Mouse (Mus musculus) megakaryocyte, embryonic 14.5 days (primary cell): ENCODE measurements at regions not wholly inside any gene's neighbourhood (a gene's known extent, or its start where the extent isn't known, plus 50 kb on each side); places are given as distances from the start of the nearest gene placed in this dataset.

Source experiments
- H3K27me3 ChIP-seq: replicated peaks from 2 replicates; pipeline ENCODE3; 2012; ENCODE audit warnings: inconsistent platforms
- H3K36me3 ChIP-seq: replicated peaks from 2 replicates; pipeline ENCODE3; 2012; ENCODE audit warnings: low read length, inconsistent platforms, mixed read lengths
- H3K4me1 ChIP-seq: 2 replicates; pipeline ENCODE4 v1.6.1; 2012; ENCODE audit warnings: inconsistent platforms
- H3K4me3 ChIP-seq: replicated peaks from 2 replicates; pipeline ENCODE3; 2012; ENCODE audit warnings: moderate library complexity, mild to moderate bottlenecking, inconsistent platforms
- H3K9me3 ChIP-seq: 2 replicates; pipeline ENCODE4 v1.6.1; 2012; ENCODE audit warnings: inconsistent platforms
- FLI1 ChIP-seq: IDR thresholded peaks from 2 replicates; pipeline ENCODE4 v1.6.1; 2012; ENCODE audit warnings: low read length, inconsistent platforms, mixed read lengths
- GATA1 ChIP-seq: IDR thresholded peaks from 3 replicates; pipeline ENCODE4 v1.6.1; 2012; ENCODE audit warnings: mixed read lengths, low read length, inconsistent platforms, borderline replicate concordance

DNA sequence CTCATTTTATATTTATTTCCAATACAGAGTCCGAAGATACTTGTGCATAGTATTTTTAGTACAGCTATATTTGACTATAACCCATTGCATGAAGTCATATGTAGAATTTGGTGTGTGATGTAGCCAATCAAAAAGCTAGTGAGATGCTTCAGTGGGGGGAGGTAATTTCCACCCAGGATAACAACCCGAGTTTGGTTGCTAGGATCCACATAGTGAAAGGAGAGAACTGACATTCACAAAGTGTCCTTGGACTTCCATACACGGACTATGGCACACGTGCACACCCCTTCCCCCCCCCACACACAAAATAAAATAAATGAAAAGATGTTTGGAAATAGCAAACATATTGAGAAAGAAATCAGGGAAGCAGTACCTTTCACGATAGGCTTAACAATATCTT is 137.2 kb downstream of the Gm815 start:
- Histone ChIP-seq H3K36me3 (no peaks in the 10 kb centered on the region), H3K9me3 (no peaks in the 10 kb centered on the region), H3K4me1 (peaks cover 7% of the 10 kb centered on the region), H3K4me3 (no peak overlapping the region), H3K27me3 (no peaks in the 10 kb centered on the region)
- TF ChIP-seq GATA1 (no peak), FLI1 (no peak)

DNA sequence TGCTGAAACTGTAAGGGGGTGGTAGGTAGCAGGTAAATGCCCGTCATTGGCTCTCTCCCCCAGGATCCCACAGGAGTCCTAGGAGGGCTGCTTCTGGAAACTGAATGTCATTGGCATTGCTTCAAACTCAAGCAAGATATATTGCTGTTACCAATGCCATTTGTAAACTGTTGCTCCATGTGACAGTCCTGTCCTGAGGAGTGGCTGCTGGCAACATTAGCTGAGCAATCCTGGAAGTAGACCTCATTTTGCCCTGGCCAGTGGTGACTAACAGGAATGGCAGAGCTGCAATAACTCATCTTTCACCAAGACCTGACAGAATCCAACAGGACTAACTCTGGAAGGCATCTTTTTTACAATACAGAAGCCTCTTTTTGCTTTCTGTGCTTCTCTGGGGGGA is 143.2 kb downstream of the Gm815 start:
- no peaks in the 10 kb centered on the region for H3K36me3 ChIP-seq
- no peaks in the 10 kb centered on the region for H3K9me3 ChIP-seq
- no peak for TF ChIP-seq FLI1
- no peak for TF ChIP-seq GATA1
- peaks cover 33% of the 10 kb centered on the region for H3K4me1 ChIP-seq
- no peak overlapping the region for H3K4me3 ChIP-seq
- no peaks in the 10 kb centered on the region for H3K27me3 ChIP-seq

DNA sequence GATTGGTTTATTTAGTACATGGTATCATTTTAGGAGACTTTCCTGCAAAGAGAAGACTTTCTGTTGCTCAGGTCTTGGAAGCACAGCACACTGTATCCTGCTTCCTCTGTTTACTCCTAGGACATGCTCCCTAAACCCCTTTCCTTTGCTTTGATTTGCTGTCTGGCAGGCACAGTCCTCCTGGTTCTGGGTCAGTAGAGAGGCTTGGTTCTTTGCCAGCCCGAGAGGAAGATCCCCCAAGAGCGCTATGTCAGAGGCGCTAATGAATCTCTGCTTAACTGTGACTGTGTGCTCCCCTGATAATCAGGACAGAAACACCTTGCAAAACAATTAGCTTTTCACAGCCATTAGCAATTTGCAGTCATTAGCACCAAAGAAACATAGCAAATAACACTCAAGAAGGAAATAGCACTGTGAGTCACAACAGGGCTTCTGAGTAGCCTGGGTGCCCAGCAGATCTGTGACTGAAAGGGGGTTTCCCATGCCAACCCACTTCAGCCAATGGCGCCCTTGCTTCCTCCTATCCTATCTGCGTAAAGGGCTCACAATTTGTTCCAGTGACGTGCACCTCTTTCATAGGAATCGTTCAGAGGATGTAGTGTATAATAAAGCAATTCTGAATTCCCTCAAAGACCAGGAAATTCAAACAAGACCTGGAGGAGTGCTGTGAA is 145.5 kb downstream of the Gm815 start:
- TF ChIP-seq FLI1: no peak
- Histone ChIP-seq H3K9me3 (no peaks in the 10 kb centered on the region), H3K36me3 (no peaks in the 10 kb centered on the region), H3K4me1 (peaks cover 42% of the 10 kb centered on the region), H3K27me3 (no peaks in the 10 kb centered on the region), H3K4me3 (no peak overlapping the region)

DNA sequence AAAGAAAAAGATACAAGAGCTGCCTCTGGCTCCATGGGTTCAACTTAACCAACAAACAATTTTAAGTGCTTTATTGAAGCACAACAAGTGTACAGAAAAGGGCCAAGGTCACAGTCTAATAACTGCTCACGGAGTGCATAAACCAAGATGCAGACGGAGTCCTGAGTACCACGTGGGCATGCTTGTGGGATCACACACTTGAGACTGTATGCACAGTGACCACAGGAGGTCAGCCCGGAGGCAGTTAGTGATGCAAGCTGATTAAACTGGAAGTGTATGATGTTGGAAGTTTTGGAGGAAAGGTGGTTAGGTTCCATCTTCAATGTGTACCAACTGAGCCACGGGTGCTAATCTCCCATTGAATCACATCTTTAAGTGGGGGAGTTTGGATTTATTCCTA is 146.9 kb downstream of the Gm815 start:
- H3K4me1 ChIP-seq: peaks cover 42% of the 10 kb centered on the region
- no peaks in the 10 kb centered on the region for H3K36me3 ChIP-seq
- H3K9me3 ChIP-seq: no peaks in the 10 kb centered on the region
- no peaks in the 10 kb centered on the region for H3K27me3 ChIP-seq
- TF ChIP-seq FLI1: no peak
- no peak for TF ChIP-seq GATA1
- H3K4me3 ChIP-seq: no peak overlapping the region

DNA sequence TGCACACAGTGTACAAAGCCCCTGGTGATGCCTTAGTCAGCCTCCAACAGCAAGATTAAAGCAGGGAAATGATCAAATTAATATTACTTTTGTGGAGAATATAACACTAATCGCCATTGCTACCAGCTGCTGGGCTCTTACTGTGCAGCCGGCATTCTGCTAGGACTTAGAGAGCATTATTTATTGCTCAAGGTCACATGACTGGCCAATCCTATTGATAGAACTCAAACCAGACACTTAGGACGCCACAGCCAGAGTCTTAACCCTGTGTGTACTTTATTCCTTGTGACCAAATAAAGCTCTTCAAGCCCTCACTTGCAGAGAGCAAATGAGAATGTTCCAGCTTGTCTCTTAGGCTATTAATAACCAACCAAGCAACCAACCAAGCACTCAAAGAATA is 152.6 kb downstream of the Gm815 start:
- Histone ChIP-seq H3K4me1 (peaks cover 43% of the 10 kb centered on the region), H3K27me3 (no peaks in the 10 kb centered on the region), H3K4me3 (no peak overlapping the region), H3K9me3 (no peaks in the 10 kb centered on the region), H3K36me3 (no peaks in the 10 kb centered on the region)
- TF ChIP-seq FLI1 (no peak), GATA1 (no peak)

DNA sequence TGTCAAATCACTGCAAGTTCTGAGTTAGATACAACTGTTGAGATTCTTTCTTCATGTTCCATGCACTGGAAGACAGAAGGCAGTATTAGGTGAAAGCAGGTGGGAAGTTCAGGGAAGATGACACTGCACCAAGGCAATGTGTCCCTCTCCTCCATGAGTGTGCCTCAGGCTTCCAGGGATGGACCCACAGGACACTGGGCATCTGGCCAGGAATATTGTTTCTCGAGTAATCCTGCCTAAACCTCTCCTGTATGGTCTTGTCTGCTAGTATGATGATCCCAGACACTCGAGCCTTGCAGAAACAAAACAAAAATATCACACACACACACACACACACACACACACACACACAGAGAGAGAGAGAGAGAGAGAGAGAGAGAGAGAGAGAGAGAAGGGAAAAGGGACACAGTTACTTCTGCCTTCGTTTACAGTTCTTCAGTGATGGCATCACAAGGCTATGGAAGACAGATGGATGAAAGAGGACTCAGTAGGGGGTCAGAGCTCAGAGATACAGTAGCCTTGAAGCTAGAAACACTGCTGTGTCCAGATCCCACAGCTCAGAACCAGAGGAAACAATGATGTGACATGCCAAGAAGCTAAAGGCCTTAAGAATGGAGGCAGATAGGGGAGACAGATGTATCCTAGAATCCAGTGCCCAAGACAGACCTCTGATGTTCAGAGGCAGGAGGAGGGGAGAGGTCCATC is 154.8 kb downstream of the Gm815 start:
- no peak for TF ChIP-seq FLI1
- TF ChIP-seq GATA1: no peak

DNA sequence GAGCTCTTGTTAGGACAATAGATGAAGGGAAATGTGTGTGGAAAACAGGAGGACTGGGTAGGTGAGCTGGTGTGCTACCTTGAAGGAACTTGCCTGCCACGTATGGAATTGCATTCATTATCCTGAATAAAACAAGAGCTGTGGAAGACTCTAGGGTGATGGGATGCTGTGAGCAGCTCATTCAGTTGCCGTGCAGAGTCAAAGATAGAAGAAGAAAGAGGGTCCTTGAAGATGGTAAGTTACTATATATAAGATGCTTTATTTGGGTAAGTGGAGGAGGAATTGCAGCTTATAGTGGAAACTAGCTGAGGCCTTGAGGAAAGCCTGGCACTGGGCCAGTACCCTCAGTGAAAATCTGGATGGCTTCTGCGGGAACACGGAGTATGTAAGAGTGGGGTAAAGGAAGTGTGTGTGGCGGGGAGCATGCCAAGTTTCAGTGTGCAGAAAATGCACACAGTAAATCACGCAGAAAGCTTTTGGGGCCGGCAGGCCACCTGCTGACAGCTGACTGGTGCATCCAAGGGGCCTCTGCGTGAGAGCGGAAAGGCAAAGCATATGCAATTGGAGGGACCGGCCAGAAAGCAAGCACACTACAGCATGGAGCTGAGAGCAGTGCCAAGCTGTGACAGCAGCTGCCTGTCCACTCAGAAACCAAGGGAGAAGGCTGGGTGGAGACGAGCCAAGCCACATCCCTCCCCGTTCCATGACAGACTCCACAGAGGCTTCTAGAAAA is 149.7 kb upstream of the Vldlr start:
- no peaks in the 10 kb centered on the region for H3K27me3 ChIP-seq
- TF ChIP-seq GATA1: no peak
- TF ChIP-seq FLI1: no peak
- no peak overlapping the region for H3K4me3 ChIP-seq
- no peaks in the 10 kb centered on the region for H3K36me3 ChIP-seq
- no peaks in the 10 kb centered on the region for H3K9me3 ChIP-seq
- H3K4me1 ChIP-seq: peaks cover 30% of the 10 kb centered on the region

More for the DNA sequence above, 154.8 kb downstream of the Gm815 start:
- H3K4me3 ChIP-seq: no peak overlapping the region
- no peaks in the 10 kb centered on the region for H3K36me3 ChIP-seq
- H3K27me3 ChIP-seq: no peaks in the 10 kb centered on the region
- peaks cover 42% of the 10 kb centered on the region for H3K4me1 ChIP-seq
- H3K9me3 ChIP-seq: no peaks in the 10 kb centered on the region

DNA sequence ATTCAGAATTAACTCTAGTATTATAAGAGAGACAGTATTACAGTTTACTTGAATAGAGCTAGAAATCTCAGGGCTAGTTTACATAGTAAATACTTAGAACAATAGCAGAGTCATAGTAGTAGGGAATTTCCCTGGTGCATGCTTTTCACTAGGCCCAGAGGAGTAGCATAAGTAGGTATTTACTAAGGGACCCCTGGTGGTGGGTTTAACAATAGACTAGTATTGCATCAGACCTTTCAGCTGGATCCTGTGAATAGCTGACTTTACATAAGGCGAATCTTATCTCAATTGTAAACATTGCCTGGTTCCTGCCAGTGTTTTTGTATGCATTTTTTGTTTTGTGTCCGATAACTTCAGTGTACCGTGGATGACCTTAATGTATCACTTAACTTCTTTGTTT is 143.0 kb upstream of the Vldlr start:
- no peaks in the 10 kb centered on the region for H3K27me3 ChIP-seq
- H3K9me3 ChIP-seq: no peaks in the 10 kb centered on the region
- no peak overlapping the region for H3K4me3 ChIP-seq
- TF ChIP-seq FLI1 (no peak), GATA1 (no peak)
- no peaks in the 10 kb centered on the region for H3K36me3 ChIP-seq
- peaks cover 12% of the 10 kb centered on the region for H3K4me1 ChIP-seq

DNA sequence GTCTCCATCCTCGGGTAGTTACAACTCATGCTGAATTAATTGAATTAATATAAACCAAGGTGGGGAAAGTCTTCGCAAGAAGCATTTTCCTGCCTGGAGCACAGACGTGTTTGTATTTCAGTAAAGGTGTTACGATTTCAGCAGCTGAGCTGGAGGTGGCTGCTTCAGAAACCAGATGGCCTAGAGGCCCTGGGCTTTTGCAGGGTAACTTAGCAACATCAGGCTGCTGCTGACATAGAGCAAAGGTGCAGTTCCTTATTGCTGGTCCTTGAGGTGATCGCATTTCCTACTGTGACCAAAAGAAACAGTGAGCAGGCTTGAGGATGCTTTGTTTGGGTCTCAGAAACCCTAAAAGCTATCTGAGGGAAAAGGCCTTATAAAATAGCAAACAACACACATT is 141.3 kb upstream of the Vldlr start:
- no peaks in the 10 kb centered on the region for H3K9me3 ChIP-seq
- no peak for TF ChIP-seq FLI1
- TF ChIP-seq GATA1: no peak
- H3K27me3 ChIP-seq: no peaks in the 10 kb centered on the region

DNA sequence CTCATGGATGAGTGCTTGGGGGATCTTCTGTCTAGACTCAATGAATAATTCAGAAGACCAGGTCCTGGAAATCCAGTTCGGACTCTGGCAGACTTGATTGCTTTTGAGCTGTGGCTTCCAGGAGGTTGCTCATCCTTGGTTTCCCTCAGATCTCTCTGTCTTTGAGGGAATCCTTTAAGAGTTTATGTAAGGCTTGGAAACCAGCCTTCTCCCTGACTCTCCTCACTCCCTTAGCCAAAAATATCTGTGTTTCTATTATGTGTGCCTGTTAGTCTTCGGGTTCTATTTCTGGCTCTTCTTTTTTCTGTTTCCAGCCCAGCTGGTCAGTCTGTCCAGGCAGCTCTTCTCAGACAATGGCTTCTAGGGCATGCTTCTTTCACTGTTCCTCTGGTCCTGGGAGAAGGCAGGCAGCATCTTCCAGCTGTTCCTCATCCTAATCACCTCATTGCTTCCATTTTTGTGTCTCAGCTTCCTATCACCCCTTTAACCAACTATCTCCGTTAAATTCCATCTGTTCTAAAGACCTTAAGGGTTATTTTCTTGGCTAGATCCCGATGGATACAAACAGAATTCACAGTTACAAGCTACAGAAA is 139.3 kb upstream of the Vldlr start:
- H3K4me3 ChIP-seq: no peak overlapping the region
- no peaks in the 10 kb centered on the region for H3K27me3 ChIP-seq
- TF ChIP-seq FLI1: no peak
- TF ChIP-seq GATA1: no peak
- H3K9me3 ChIP-seq: no peaks in the 10 kb centered on the region
- H3K4me1 ChIP-seq: peaks cover 25% of the 10 kb centered on the region
- H3K36me3 ChIP-seq: no peaks in the 10 kb centered on the region

More for the DNA sequence above, 141.3 kb upstream of the Vldlr start:
- no peak overlapping the region for H3K4me3 ChIP-seq
- H3K4me1 ChIP-seq: peaks cover 17% of the 10 kb centered on the region
- no peaks in the 10 kb centered on the region for H3K36me3 ChIP-seq
